ENCODE assay signal across 10 mouse cellular contexts in the genomic region with DNA sequence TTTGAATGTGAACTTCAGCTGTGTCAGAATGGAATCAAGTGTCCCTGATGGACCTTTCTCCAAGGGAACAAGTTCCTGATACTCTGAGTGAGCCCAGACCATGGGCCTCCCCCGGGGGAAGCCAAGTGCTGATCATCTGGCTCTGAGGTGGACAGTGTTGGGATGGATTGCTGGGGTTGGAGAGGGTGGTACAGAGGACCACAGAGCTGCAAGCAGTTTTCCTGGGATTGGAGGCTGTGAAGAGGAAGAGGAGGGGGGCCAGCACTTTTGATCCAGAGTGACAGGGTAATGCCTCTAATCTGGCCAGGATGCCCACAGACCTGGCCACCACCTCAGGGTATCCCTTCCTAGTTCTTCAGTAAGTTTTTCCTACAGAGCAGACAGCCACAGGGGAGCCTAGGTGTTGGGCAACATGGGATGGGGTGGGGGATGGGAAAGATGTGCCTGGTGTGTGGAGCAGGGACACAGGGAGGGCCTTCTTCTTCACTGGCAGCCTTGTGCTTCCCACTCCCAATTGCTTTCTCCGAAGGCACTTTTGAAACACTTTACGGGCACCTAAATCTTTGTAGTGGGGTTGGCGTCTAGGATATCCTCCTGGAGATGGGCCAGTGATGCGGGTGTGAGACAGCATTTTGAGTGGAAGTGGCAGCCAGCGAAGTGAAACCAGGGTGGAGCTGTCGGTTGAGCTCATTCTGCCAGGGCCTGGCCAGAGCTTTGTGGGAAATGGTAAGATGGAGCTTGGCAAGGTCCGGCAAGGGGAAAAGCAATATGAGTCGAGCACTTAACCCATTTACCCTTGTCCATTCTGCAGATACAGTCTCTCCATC. TPM values are rescaled to one million over a fixed set of nuclear protein-coding genes. Genes with fewer than 3 reads are reported as not detected.
DNase-seq lines count a peak whose midpoint lies in the region; ATAC-seq lines count a peak whose summit lies in the region.
"Had no signal": no experiment of that assay in that cellular context is flagged by ENCODE, and none has a peak within 500 bp of the region (broad histone marks: within the 10 kb centered on the region; RNA-seq: fewer than 3 reads in every experiment).

No protein-coding gene starts in this region.

- H3K36me3 ChIP-seq in hindbrain, embryonic 11.5 days (ENCODE audit: control insufficient read depth, insufficient read depth, low read length), result no peaks in the 10 kb centered on the region
- no peaks in the 10 kb centered on the region for H3K36me3 ChIP-seq in hindbrain, embryonic 16.5 days (ENCODE audit: control insufficient read depth, insufficient read depth, low read length)
- no peaks in the 10 kb centered on the region for H3K36me3 ChIP-seq in embryonic facial prominence, embryonic 10.5 days (replicated peaks)
- no peaks in the 10 kb centered on the region for H3K36me3 ChIP-seq in lung, embryonic 16.5 days (ENCODE audit: control insufficient read depth, insufficient read depth, low read length)

- 84% methylated on average over 9 of the region's 9 CpGs for WGBS in hindbrain, embryonic 11.5 days
- WGBS in hindbrain, embryonic 16.5 days, result 65% methylated on average over 9 of the region's 9 CpGs
- WGBS in embryonic facial prominence, embryonic 10.5 days, result 84% methylated on average over 9 of the region's 9 CpGs
- WGBS in lung, embryonic 16.5 days, result 65% methylated on average over 9 of the region's 9 CpGs

- H3K27ac ChIP-seq in hindbrain, embryonic 11.5 days (ENCODE audit: low read depth, low read length), result peak overlapping the region; percentile 90
- H3K27ac ChIP-seq in hindbrain, embryonic 16.5 days (ENCODE audit: low read depth, low read length), result no peak overlapping the region
- peak overlapping the region; percentile 80 for H3K27ac ChIP-seq in embryonic facial prominence, embryonic 10.5 days (replicated peaks)
- peak overlapping the region; percentile 58 for H3K27ac ChIP-seq in lung, embryonic 16.5 days (ENCODE audit: low read length)

- H3K9ac ChIP-seq in hindbrain, embryonic 11.5 days (ENCODE audit: low read depth, low read length), result no peak overlapping the region
- H3K9ac ChIP-seq in hindbrain, embryonic 16.5 days (ENCODE audit: low read depth, low read length), result no peak overlapping the region; the same call in 1 of the 2 replicates
- H3K9ac ChIP-seq in lung, embryonic 16.5 days (ENCODE audit: low read length), result no peak overlapping the region

- H3K9me3 ChIP-seq in hindbrain, embryonic 11.5 days (ENCODE audit: control insufficient read depth, low read length), result no peaks in the 10 kb centered on the region
- no peaks in the 10 kb centered on the region for H3K9me3 ChIP-seq in hindbrain, embryonic 16.5 days (ENCODE audit: control insufficient read depth, low read length)
- H3K9me3 ChIP-seq in embryonic facial prominence, embryonic 10.5 days, result no peaks in the 10 kb centered on the region
- H3K9me3 ChIP-seq in lung, embryonic 16.5 days (ENCODE audit: control insufficient read depth, low read length), result no peaks in the 10 kb centered on the region

- DNase-seq in hindbrain, embryonic 11.5 days (ENCODE audit: low spot score), result no peak
- peak; percentile 26 to 46 for DNase-seq in B cell, adult 2 months
- peak; percentile 7 for DNase-seq in embryonic facial prominence, embryonic 10.5 days (ENCODE audit: low spot score)
- no peak for DNase-seq in gastrocnemius, postnatal 10 days
- no peak for DNase-seq in embryo, embryonic 10 days (ENCODE audit: low spot score)
- DNase-seq: kidney, adult 11 months had no signal

- H3K4me2 ChIP-seq in hindbrain, embryonic 11.5 days (replicated peaks; ENCODE audit: low read depth, low read length), result peak overlapping the region; percentile 15; the same call in 1 of the 2 replicates
- no peak overlapping the region for H3K4me2 ChIP-seq in hindbrain, embryonic 16.5 days (ENCODE audit: low read length)
- no peak overlapping the region for H3K4me2 ChIP-seq in lung, embryonic 16.5 days (ENCODE audit: low read depth, low read length)

- H3K4me1 ChIP-seq in hindbrain, embryonic 11.5 days (replicated peaks; ENCODE audit: control insufficient read depth, insufficient read depth, low read length), result peaks cover 46% of the 10 kb centered on the region
- H3K4me1 ChIP-seq in hindbrain, embryonic 16.5 days (ENCODE audit: control insufficient read depth, insufficient read depth, low read depth, low read length), result peaks cover 49% of the 10 kb centered on the region
- peaks cover 80% of the 10 kb centered on the region for H3K4me1 ChIP-seq in embryonic facial prominence, embryonic 10.5 days
- H3K4me1 ChIP-seq in lung, embryonic 16.5 days (replicated peaks; ENCODE audit: control insufficient read depth, insufficient read depth, low read length), result peaks cover 14% of the 10 kb centered on the region

- no peak overlapping the region for H3K4me3 ChIP-seq in hindbrain, embryonic 11.5 days (ENCODE audit: low read depth, low read length)
- H3K4me3 ChIP-seq in hindbrain, embryonic 16.5 days (ENCODE audit: low read length), result no peak overlapping the region
- no peak overlapping the region for H3K4me3 ChIP-seq in embryonic facial prominence, embryonic 10.5 days
- no peak overlapping the region for H3K4me3 ChIP-seq in lung, embryonic 16.5 days (ENCODE audit: low read length)
- H3K4me3 ChIP-seq: erythroblast, embryonic 14.5 days had no signal

- H3K27me3 ChIP-seq in hindbrain, embryonic 11.5 days (ENCODE audit: control insufficient read depth, insufficient read depth, low read length), result no peaks in the 10 kb centered on the region
- H3K27me3 ChIP-seq in hindbrain, embryonic 16.5 days (replicated peaks; ENCODE audit: control insufficient read depth, insufficient read depth, low read length), result no peaks in the 10 kb centered on the region
- peaks cover 35% of the 10 kb centered on the region for H3K27me3 ChIP-seq in embryonic facial prominence, embryonic 10.5 days (replicated peaks; ENCODE audit: low read depth, poor library complexity, severe bottlenecking)
- H3K27me3 ChIP-seq in lung, embryonic 16.5 days (ENCODE audit: control insufficient read depth, insufficient read depth, low read depth, low read length), result no peaks in the 10 kb centered on the region

- ATAC-seq in hindbrain, embryonic 11.5 days (ENCODE audit: low FRiP score), result no peak
- ATAC-seq in hindbrain, embryonic 16.5 days, result no peak
- no peak for ATAC-seq in lung, embryonic 16.5 days (ENCODE audit: low read depth)
- no peak for ATAC-seq in erythroid progenitor cell, adult 5-6 weeks (replicated peaks; ENCODE audit: low FRiP score, poor library complexity, severe bottlenecking)

RNA-seq across cellular contexts. Expression of gene Tpra1, which starts 38.3 kb away (rescaled TPM):
- polyA plus RNA-seq in hindbrain, embryonic 11.5 days (2014; fragmentation: Nextera tagmentation; extraction: Ambion mirVana), result 40.1 and 45.4 TPM in 2 replicates
- 92.3 and 94.7 TPM in 2 replicates for polyA plus RNA-seq in hindbrain, embryonic 16.5 days (2015; fragmentation: Nextera tagmentation; extraction: Ambion mirVana)
- polyA plus RNA-seq in embryonic facial prominence, embryonic 10.5 days (2016; fragmentation: Nextera tagmentation; extraction: Ambion mirVana), result 54.4 and 56.7 TPM in 2 replicates
- 80.1 and 85.3 TPM in 2 replicates for polyA plus RNA-seq in lung, embryonic 16.5 days (2015; fragmentation: Nextera tagmentation; extraction: Ambion mirVana)
- 47.9 and 70.8 TPM in 2 replicates for total RNA-seq in erythroid progenitor cell, adult 5-6 weeks (2015; ENCODE audit: low replicate concordance)
- total RNA-seq in erythroid progenitor cell, adult 5-6 weeks (2017; ENCODE audit: low replicate concordance), result 71.2 and 104 TPM in 2 replicates
- total RNA-seq in gastrocnemius, postnatal 10 days (2021), result 10 to 100 TPM; 21.4 to 34.4 TPM

RNA-seq across cellular contexts. Expression of gene Mcm2, which starts 41.7 kb away (rescaled TPM):
- 146 and 191 TPM in 2 replicates for polyA plus RNA-seq in hindbrain, embryonic 11.5 days (2014; fragmentation: Nextera tagmentation; extraction: Ambion mirVana)
- polyA plus RNA-seq in hindbrain, embryonic 16.5 days (2015; fragmentation: Nextera tagmentation; extraction: Ambion mirVana), result 27.3 and 35.0 TPM in 2 replicates
- 262 and 280 TPM in 2 replicates for polyA plus RNA-seq in embryonic facial prominence, embryonic 10.5 days (2016; fragmentation: Nextera tagmentation; extraction: Ambion mirVana)
- 119 and 125 TPM in 2 replicates for polyA plus RNA-seq in lung, embryonic 16.5 days (2015; fragmentation: Nextera tagmentation; extraction: Ambion mirVana)
- 111 and 119 TPM in 2 replicates for total RNA-seq in erythroid progenitor cell, adult 5-6 weeks (2015; ENCODE audit: low replicate concordance)
- 159 and 169 TPM in 2 replicates for total RNA-seq in erythroid progenitor cell, adult 5-6 weeks (2017; ENCODE audit: low replicate concordance)
- total RNA-seq in gastrocnemius, postnatal 10 days (2021), result 10 to 100 TPM; 15.5 to 23.7 TPM

Comparison
In these comparisons a context has a peak if more than half of its experiments do, and no peak if none do; other contexts are left out.
1. DNase-seq: peak in B cell, adult 2 months (2 of 2) and embryonic facial prominence, embryonic 10.5 days (single experiment); none in hindbrain, embryonic 11.5 days (single experiment), gastrocnemius, postnatal 10 days (single experiment) and embryo, embryonic 10 days (single experiment).